Mouse (Mus musculus) testis, postnatal 10 days (tissue): ENCODE data around the gene Mgl2.
"Not testable (repeated sequence)": the region's sequence is repeated elsewhere in the genome, so short reads cannot be mapped to it uniquely, and the experiment has no call there.

Experiments
- DNase-seq: peaks from one replicate; pipeline ENCODE4 v3.0.0; 2021; ENCODE audit warnings: low spot score

The Mgl2 gene

GRCm38 (mm10) chr11:70129926-70130379, at the start of gene Mgl2:
Mgl2 (plus strand) TSS chr11:70130329.
- DNase-seq, result no peak

- DNase-seq, result no peak
These were observed 49.1 kb upstream of the Mgl2 start for GRCm38 (mm10) chr11:70080803-70081590.

GRCm38 (mm10) chr11:70084563-70084962, 45.6 kb upstream of the Mgl2 start:
- no peak for DNase-seq

- DNase-seq, result no peak
These were observed 37.9 kb upstream of the Mgl2 start, which contains the start of gene Asgr2 for GRCm38 (mm10) chr11:70091986-70092783. Asgr2 (plus strand) TSS chr11:70092644.

GRCm38 (mm10) chr11:70097396-70097795, 32.7 kb upstream of the Mgl2 start:
- no peak for DNase-seq

- DNase-seq, result no peak
These were observed 31.0 kb upstream of the Mgl2 start for GRCm38 (mm10) chr11:70099102-70099501.

- DNase-seq, result no peak
These were observed 30.3 kb upstream of the Mgl2 start for GRCm38 (mm10) chr11:70099809-70100208.

GRCm38 (mm10) chr11:70103701-70104315, 26.3 kb upstream of the Mgl2 start:
- peak; percentile 36 for DNase-seq

- DNase-seq, result no peak
These were observed 23.0 kb upstream of the Mgl2 start for GRCm38 (mm10) chr11:70107085-70107484.

- DNase-seq, result peak; percentile 66
These were observed 20.0 kb upstream of the Mgl2 start for GRCm38 (mm10) chr11:70110146-70110545.

- peak; percentile 36 for DNase-seq
These were observed 15.6 kb upstream of the Mgl2 start for GRCm38 (mm10) chr11:70114562-70114961.

GRCm38 (mm10) chr11:70115901-70116300, 14.2 kb upstream of the Mgl2 start:
- DNase-seq, result no peak

- DNase-seq, result not testable (repeated sequence)
These were observed 4.9 kb downstream of the Mgl2 start for GRCm38 (mm10) chr11:70135001-70135400.

- not testable (repeated sequence) for DNase-seq
These were observed 5.8 kb downstream of the Mgl2 start for GRCm38 (mm10) chr11:70135925-70136324.

GRCm38 (mm10) chr11:70139171-70139570, 9.0 kb downstream of the Mgl2 start:
- DNase-seq, result no peak

GRCm38 (mm10) chr11:70151072-70151471, 20.9 kb downstream of the Mgl2 start:
- no peak for DNase-seq

GRCm38 (mm10) chr11:70155897-70156296, 25.8 kb downstream of the Mgl2 start, which contains the start of gene Clec10a:
Clec10a (plus strand) TSS chr11:70156197.
- not testable (repeated sequence) for DNase-seq

- no peak for DNase-seq
These were observed 32.2 kb downstream of the Mgl2 start for GRCm38 (mm10) chr11:70162336-70162735.

GRCm38 (mm10) chr11:70165972-70166921, 36.1 kb downstream of the Mgl2 start:
- no peak for DNase-seq

GRCm38 (mm10) chr11:70168136-70168535, 38.0 kb downstream of the Mgl2 start:
- DNase-seq, result no peak

- DNase-seq, result not testable (repeated sequence)
These were observed 39.3 kb downstream of the Mgl2 start for GRCm38 (mm10) chr11:70169471-70169870.
